Mouse (Mus musculus) liver, embryonic 14.5 days (tissue): ENCODE measurements around the gene BC048671.

Source experiments
- CTCF ChIP-seq: IDR thresholded peaks from 2 replicates; pipeline ENCODE4 v1.5.1; 2016; ENCODE audit warnings: antibody characterized with exemption, low read depth, control low read depth
- EP300 ChIP-seq: IDR thresholded peaks from 2 replicates; pipeline ENCODE4 v1.6.1; 2016; ENCODE audit warnings: antibody characterized with exemption, low read depth

DNA sequence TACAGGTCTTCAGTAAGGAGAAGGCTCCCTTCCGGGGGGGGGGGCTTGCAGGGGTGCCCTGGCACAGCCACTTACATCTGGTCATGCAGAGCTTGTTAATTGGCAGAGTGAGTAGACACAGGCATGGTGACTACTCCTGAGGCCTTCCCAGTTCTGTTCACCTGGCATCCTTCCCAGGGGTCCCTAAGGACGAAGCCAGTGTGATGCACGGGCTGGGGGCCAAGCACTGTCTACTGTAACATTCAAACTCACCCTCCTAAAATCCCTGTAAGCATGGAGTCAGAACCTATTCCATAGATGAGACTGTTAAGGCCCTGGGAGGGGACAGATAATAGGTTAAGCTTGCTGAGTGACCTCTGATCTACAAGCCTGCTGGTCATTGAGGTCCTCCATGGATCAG lies 23.0 kb downstream of the BC048671 start:
- TF ChIP-seq CTCF (no peak), EP300 (no peak)
